Mouse (Mus musculus) lung, adult 2 months (tissue): ENCODE data around the gene Acss2. TPM values are rescaled to one million over a fixed set of nuclear protein-coding genes. Genes with fewer than 3 reads are reported as not detected.

Experiments used
- DNase-seq: peaks from one replicate; pipeline ENCODE4 v3.0.0; 2022
- H3K4me1 ChIP-seq: fragments of 200-500 bp; 2 replicates; pipeline ENCODE4 v1.6.1; 2011; ENCODE audit warnings: low read length; ENCODE audit not compliant: control insufficient read depth, insufficient read depth
- H3K4me3 ChIP-seq: fragments of 200-500 bp; replicated peaks from 2 replicates; pipeline ENCODE3; 2011; ENCODE audit warnings: low read depth, mild to moderate bottlenecking, control low read depth, low read length; ENCODE audit errors: extremely low read depth
- CTCF ChIP-seq: fragments of 200-500 bp; IDR thresholded peaks from 2 replicates; pipeline ENCODE4 v1.5.1; 2011; ENCODE audit warnings: mild to moderate bottlenecking, low read length, control low read depth; ENCODE audit not compliant: insufficient read depth
- POLR2A ChIP-seq: fragments of 200-500 bp; IDR thresholded peaks from 2 replicates; pipeline ENCODE4 v1.6.1; 2011; ENCODE audit warnings: low read depth, mild to moderate bottlenecking, control low read depth, low read length, borderline replicate concordance; ENCODE audit errors: extremely low read depth
- WGBS: fragments of 180-500 bp; shearing (Covaris S2); methylation state at CpG from one replicate; pipeline ENCODE4 v1.1.7; 2018; 5-methylcytosine and 5-hydroxymethylcytosine counted together
- polyA plus RNA-seq: library from polyadenylated mRNA; depleted of rRNA; stranded (reverse); fragments of >200 nt; gene quantifications from 2 replicates; pipeline ENCODE4 v1.2.3, GENCODE M21; 2012; rRNA removed

Gene Acss2
- polyA plus RNA-seq, 1 experiment = 52.6 TPM

DNA sequence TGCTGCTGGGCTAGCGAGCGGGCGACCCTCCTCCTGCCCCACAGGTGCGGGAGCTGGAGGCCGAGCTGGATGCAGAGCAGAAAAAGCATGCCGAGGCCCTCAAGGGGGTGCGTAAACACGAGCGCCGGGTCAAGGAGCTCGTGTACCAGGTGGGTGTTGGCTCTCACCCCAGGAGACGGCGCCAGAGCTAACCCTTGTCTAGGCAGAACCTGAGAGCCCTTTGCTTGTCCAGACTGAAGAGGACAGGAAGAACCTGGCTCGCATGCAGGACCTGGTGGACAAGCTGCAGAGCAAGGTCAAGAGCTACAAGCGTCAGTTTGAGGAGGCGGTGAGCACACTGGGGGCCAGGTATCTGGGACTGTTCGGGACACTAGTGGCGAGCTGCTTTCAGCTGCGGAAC lies 115.4 kb downstream of the Acss2 start:
- H3K4me3 ChIP-seq = no peak overlapping the region
- H3K4me1 ChIP-seq = peaks cover 6% of the 10 kb centered on the region
- WGBS = 62% methylated on average over 19 of the region's 19 CpGs
- TF ChIP-seq CTCF (no peak), POLR2A (no peak)
- DNase-seq = peak; percentile 59

- TF ChIP-seq CTCF = no peak
- TF ChIP-seq POLR2A = no peak
- WGBS = 92% methylated on average over 9 of the region's 9 CpGs
- DNase-seq = no peak
- Histone ChIP-seq H3K4me3 (no peak overlapping the region), H3K4me1 (peaks cover 6% of the 10 kb centered on the region)
Observed at GRCm38 (mm10) chr2:155633731-155634130, 116.0 kb downstream of the Acss2 start.

- no peak for DNase-seq
- no peak for TF ChIP-seq CTCF
- Histone ChIP-seq H3K4me1 (peaks cover 3% of the 10 kb centered on the region), H3K4me3 (no peak overlapping the region)
- 93% methylated on average over 8 of the region's 8 CpGs for WGBS
Observed at GRCm38 (mm10) chr2:155634562-155634961, 116.8 kb downstream of the Acss2 start.

Other genes starting within 250 kb of the Acss2 start
- gene Map1lc3a, start 241.7 kb upstream of the Acss2 start, polyA plus RNA-seq = 359 and 502 TPM in 2 replicates
- 33.3 and 42.4 TPM in 2 replicates for gene Pigu, start 160.5 kb upstream of the Acss2 start, polyA plus RNA-seq
- gene Trp53inp2, start 136.9 kb upstream of the Acss2 start, polyA plus RNA-seq = 184 and 237 TPM in 2 replicates
- 20.0 and 23.2 TPM in 2 replicates for gene Ncoa6, start 44.1 kb upstream of the Acss2 start, polyA plus RNA-seq
- gene Ggt7, start 289 bp downstream of the Acss2 start, polyA plus RNA-seq = 8.0 and 8.3 TPM in 2 replicates
- 32.7 and 35.4 TPM in 2 replicates for gene Gss, start 74.9 kb downstream of the Acss2 start, polyA plus RNA-seq
- 0.07 TPM in 1 of 2 replicates, not detected in the other for gene Myh7b, start 93.3 kb downstream of the Acss2 start, polyA plus RNA-seq
- 140 and 145 TPM in 2 replicates for gene Trpc4ap, start 174.4 kb downstream of the Acss2 start, polyA plus RNA-seq
- 50.3 and 61.0 TPM in 2 replicates for gene Edem2, start 211.5 kb downstream of the Acss2 start, polyA plus RNA-seq
- not detected in 2 replicates for gene Gm17581, start 217.9 kb downstream of the Acss2 start, polyA plus RNA-seq
- 3.2 and 4.5 TPM in 2 replicates for gene Procr, start 233.2 kb downstream of the Acss2 start, polyA plus RNA-seq